Mouse (Mus musculus): Measurements from ENCODE around the gene Ing5. TPM values are rescaled to one million over a fixed set of nuclear protein-coding genes. Genes with fewer than 3 reads are reported as not detected.
"Not testable (repeated sequence)": the region's sequence is repeated elsewhere in the genome, so short reads cannot be mapped to it uniquely, and the experiment has no call there.

Ing5 gene
- polyA plus RNA-seq, 1 experiment from 2014 or later: 24.8 TPM

GRCm38 (mm10) chr1:93857991-93858390, 54.2 kb downstream of the Ing5 start:
- WGBS: 47% methylated on average over 3 of the region's 3 CpGs
- DNase-seq: no peak
- no peak overlapping the region for H3K9ac ChIP-seq
- no peak for TF ChIP-seq CTCF (IDR thresholded peaks at IDR 0.05; ENCODE audit: low read depth)
- H3K9me3 ChIP-seq (ENCODE audit: low read depth, low read length): no peaks in the 10 kb centered on the region
- H3K27ac ChIP-seq (ENCODE audit: low read depth): no peak overlapping the region
- H3K27me3 ChIP-seq (ENCODE audit: insufficient read depth, low read length): no peaks in the 10 kb centered on the region
- no peak overlapping the region for H3K4me2 ChIP-seq
- H3K36me3 ChIP-seq (ENCODE audit: insufficient read depth): no peaks in the 10 kb centered on the region
- ATAC-seq (ENCODE audit: insufficient read depth): no peak
- no peaks in the 10 kb centered on the region for H3K4me1 ChIP-seq (ENCODE audit: insufficient read depth)
- H3K4me3 ChIP-seq (ENCODE audit: low read depth, low read length): no peak overlapping the region

DNA sequence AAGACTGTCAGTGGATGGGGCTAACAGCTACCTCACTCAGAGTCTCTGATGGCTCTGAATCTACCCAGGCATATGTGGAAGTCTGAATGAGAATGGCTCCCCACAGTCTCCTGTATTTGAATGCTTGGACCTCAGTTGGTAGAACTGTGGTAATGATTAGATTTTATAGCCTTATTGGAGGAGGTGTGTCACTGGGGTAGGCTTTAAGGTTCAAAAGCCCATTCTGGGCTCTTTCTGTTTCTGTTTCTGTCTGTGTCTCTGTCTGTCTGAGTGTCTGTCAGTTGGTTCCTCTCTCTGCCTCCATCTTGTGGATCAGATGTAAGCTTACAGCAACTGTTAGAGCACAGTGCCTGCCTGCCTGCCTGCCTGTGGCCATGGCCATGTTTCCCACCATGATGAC, 55.9 kb downstream of the Ing5 start:
- Histone ChIP-seq H3K4me1 (ENCODE audit: insufficient read depth) (no peaks in the 10 kb centered on the region), H3K9me3 (ENCODE audit: low read depth, low read length) (no peaks in the 10 kb centered on the region), H3K27ac (ENCODE audit: low read depth) (no peak overlapping the region), H3K4me3 (ENCODE audit: low read depth, low read length) (no peak overlapping the region), H3K9ac (no peak overlapping the region), H3K27me3 (ENCODE audit: insufficient read depth, low read length) (no peaks in the 10 kb centered on the region), H3K36me3 (ENCODE audit: insufficient read depth) (no peaks in the 10 kb centered on the region), H3K4me2 (no peak overlapping the region)
- ATAC-seq (ENCODE audit: insufficient read depth) (no peak), DNase-seq (no peak)
- TF ChIP-seq CTCF (IDR thresholded peaks at IDR 0.05; ENCODE audit: low read depth): no peak

DNA sequence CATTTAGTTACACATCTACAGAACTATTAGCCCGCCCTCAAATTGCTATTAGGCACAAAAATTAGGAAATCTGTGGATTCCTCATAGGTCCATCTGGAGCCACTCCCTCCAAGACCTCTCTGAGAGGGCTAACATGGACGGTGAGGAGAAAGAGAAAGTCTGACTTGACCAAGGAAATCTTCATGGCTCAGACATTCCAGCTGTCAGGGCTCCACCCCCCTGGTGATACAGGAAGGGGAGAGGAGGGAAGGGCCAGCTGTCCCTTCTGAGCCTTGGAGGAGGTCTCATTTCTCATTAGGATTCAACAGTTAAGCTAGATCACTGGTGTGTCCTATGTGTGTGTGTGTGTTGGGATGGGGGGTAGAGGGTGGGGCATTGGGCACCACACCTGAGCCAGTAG, 57.3 kb downstream of the Ing5 start, which contains the start of gene Gal3st2:
Gene Gal3st2, plus strand, starts transcription at position 259 of the 400 bp plus-strand sequence.
- not testable (repeated sequence) for H3K36me3 ChIP-seq (ENCODE audit: insufficient read depth); H3K4me1 ChIP-seq (ENCODE audit: insufficient read depth); H3K4me3 ChIP-seq (ENCODE audit: low read depth, low read length); H3K4me2 ChIP-seq; H3K27me3 ChIP-seq (ENCODE audit: insufficient read depth, low read length); H3K9me3 ChIP-seq (ENCODE audit: low read depth, low read length); H3K9ac ChIP-seq; H3K27ac ChIP-seq (ENCODE audit: low read depth); ATAC-seq (ENCODE audit: insufficient read depth)
- 36% methylated on average over 2 of the region's 2 CpGs for WGBS
- DNase-seq: peak; percentile 37

Other genes with a start within 250 kb of the Ing5 start
- 180 and 181 TPM in 2 replicates for gene Stk25, start 145.3 kb upstream of the Ing5 start, polyA plus RNA-seq (2014; fragmentation: Nextera tagmentation; extraction: Ambion mirVana)
- gene Bok, start 118.3 kb upstream of the Ing5 start, polyA plus RNA-seq (2014; fragmentation: Nextera tagmentation; extraction: Ambion mirVana): 81.4 and 90.1 TPM in 2 replicates
- 92.2 and 94.0 TPM in 2 replicates for gene Atg4b, start 52.5 kb upstream of the Ing5 start, polyA plus RNA-seq (2014; fragmentation: Nextera tagmentation; extraction: Ambion mirVana)
- 48.4 and 52.7 TPM in 2 replicates for gene Thap4, start 49.1 kb upstream of the Ing5 start, polyA plus RNA-seq (2014; fragmentation: Nextera tagmentation; extraction: Ambion mirVana)
- 286 and 295 TPM in 2 replicates for gene Dtymk, start 2.0 kb upstream of the Ing5 start, polyA plus RNA-seq (2014; fragmentation: Nextera tagmentation; extraction: Ambion mirVana)
- 11.0 and 11.1 TPM in 2 replicates for gene D2hgdh, start 20.9 kb downstream of the Ing5 start, polyA plus RNA-seq (2014; fragmentation: Nextera tagmentation; extraction: Ambion mirVana)
- gene Gal3st2, start 57.3 kb downstream of the Ing5 start, polyA plus RNA-seq (2014; fragmentation: Nextera tagmentation; extraction: Ambion mirVana): not detected in 2 replicates
- gene Gal3st2b, start 114.3 kb downstream of the Ing5 start, polyA plus RNA-seq (2014; fragmentation: Nextera tagmentation; extraction: Ambion mirVana): not detected in 2 replicates
- not detected in 2 replicates for gene Gal3st2c, start 186.5 kb downstream of the Ing5 start, polyA plus RNA-seq (2014; fragmentation: Nextera tagmentation; extraction: Ambion mirVana)
- gene Neu4, start 216.5 kb downstream of the Ing5 start, polyA plus RNA-seq (2014; fragmentation: Nextera tagmentation; extraction: Ambion mirVana): not detected in 2 replicates
- gene Pdcd1, start 248.6 kb downstream of the Ing5 start, polyA plus RNA-seq (2014; fragmentation: Nextera tagmentation; extraction: Ambion mirVana): 0.09 and 0.16 TPM in 2 replicates

All from lung, embryonic 14.5 days (tissue).